Mouse (Mus musculus) kidney, adult 8-10 months (tissue): ENCODE data around the gene Pole3.
A peak's percentile ranks its signal among the peaks of the same experiment; 100 is the strongest.

ENCODE experiments used
- DNase-seq, 2 experiments: peaks; one replicate each; pipeline ENCODE4 v3.0.0; 2022

Pole3 gene

GRCm38 (mm10) chr4:62524651-62525488, at the start of gene Pole3, which contains the start of gene 4933430I17Rik:
Gene Pole3 (minus strand): TSS chr4:62525068.
Gene 4933430I17Rik (plus strand): TSS chr4:62525369.
- peak; percentile 95 to 96 for DNase-seq

- DNase-seq: no peak
Measured at GRCm38 (mm10) chr4:62570029-62570428, 45.2 kb upstream of the Pole3 start.

GRCm38 (mm10) chr4:62569603-62570002, 44.7 kb upstream of the Pole3 start:
- DNase-seq: no peak

GRCm38 (mm10) chr4:62568359-62568758, 43.5 kb upstream of the Pole3 start:
- DNase-seq: no peak

GRCm38 (mm10) chr4:62567696-62568095, 42.8 kb upstream of the Pole3 start:
- no peak for DNase-seq

GRCm38 (mm10) chr4:62566530-62566929, 41.7 kb upstream of the Pole3 start:
- no peak for DNase-seq

- no peak for DNase-seq
Measured at GRCm38 (mm10) chr4:62562006-62562405, 37.1 kb upstream of the Pole3 start.

GRCm38 (mm10) chr4:62561630-62562001, 36.7 kb upstream of the Pole3 start:
- no peak for DNase-seq

GRCm38 (mm10) chr4:62560963-62561629, 36.2 kb upstream of the Pole3 start:
- DNase-seq: peak; percentile 63 to 77

- DNase-seq: no peak
Measured at GRCm38 (mm10) chr4:62559797-62560329, 35.0 kb upstream of the Pole3 start, which contains the start of gene Rgs3. Gene Rgs3 (plus strand): TSS chr4:62559847.

GRCm38 (mm10) chr4:62557436-62557835, 32.6 kb upstream of the Pole3 start:
- no peak for DNase-seq

GRCm38 (mm10) chr4:62551966-62552365, 27.1 kb upstream of the Pole3 start:
- no peak for DNase-seq

GRCm38 (mm10) chr4:62544801-62545200, 19.9 kb upstream of the Pole3 start:
- no peak for DNase-seq

GRCm38 (mm10) chr4:62543782-62544181, 18.9 kb upstream of the Pole3 start:
- DNase-seq: no peak

- DNase-seq: no peak
Measured at GRCm38 (mm10) chr4:62541802-62542201, 16.9 kb upstream of the Pole3 start.

- DNase-seq: no peak
Measured at GRCm38 (mm10) chr4:62533729-62534128, 8.9 kb upstream of the Pole3 start.

- DNase-seq: no peak
Measured at GRCm38 (mm10) chr4:62527655-62528054, 2.8 kb upstream of the Pole3 start.

GRCm38 (mm10) chr4:62526256-62526655, 1.4 kb upstream of the Pole3 start:
- DNase-seq: no peak

- DNase-seq: no peak
Measured at GRCm38 (mm10) chr4:62525489-62525811, 582 bp upstream of the Pole3 start.

GRCm38 (mm10) chr4:62520892-62521400, 3.9 kb downstream of the Pole3 start:
- no peak for DNase-seq

GRCm38 (mm10) chr4:62519849-62520233, 5.0 kb downstream of the Pole3 start, which contains the start of gene Alad:
Gene Alad (minus strand): TSS chr4:62519918.
- peak; percentile 93 to 95 for DNase-seq

GRCm38 (mm10) chr4:62519122-62519848, 5.6 kb downstream of the Pole3 start:
- DNase-seq: no peak
